Mouse (Mus musculus): Measurements from ENCODE around the gene Ubl3.

The Ubl3 gene

DNA sequence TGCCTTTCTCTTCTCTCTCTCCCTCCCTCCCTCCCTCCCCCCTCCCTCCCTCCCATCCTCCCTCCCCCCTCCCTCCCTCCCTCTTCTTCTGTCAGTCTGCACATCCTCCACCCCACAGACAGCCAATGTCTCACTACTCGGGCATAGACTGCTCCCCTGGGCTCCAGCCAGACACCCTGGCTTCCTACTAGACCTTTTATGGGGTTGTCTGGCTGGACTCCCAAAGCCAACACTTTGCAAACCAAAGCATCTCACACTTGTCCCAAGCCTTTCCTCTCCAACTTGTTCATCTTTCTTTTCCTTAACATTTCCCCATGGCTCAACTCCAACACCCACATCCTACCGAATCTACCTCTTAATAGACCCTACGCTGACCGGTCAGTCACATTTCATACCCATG, 10.7 kb upstream of the Ubl3 start:
- DNase-seq (ENCODE audit: low spot score in 2 of 2): no peak

- no peak for DNase-seq (ENCODE audit: low spot score in 2 of 2)
Measured at GRCm38 (mm10) chr5:148562235-148562634, 9.6 kb upstream of the Ubl3 start.

DNA sequence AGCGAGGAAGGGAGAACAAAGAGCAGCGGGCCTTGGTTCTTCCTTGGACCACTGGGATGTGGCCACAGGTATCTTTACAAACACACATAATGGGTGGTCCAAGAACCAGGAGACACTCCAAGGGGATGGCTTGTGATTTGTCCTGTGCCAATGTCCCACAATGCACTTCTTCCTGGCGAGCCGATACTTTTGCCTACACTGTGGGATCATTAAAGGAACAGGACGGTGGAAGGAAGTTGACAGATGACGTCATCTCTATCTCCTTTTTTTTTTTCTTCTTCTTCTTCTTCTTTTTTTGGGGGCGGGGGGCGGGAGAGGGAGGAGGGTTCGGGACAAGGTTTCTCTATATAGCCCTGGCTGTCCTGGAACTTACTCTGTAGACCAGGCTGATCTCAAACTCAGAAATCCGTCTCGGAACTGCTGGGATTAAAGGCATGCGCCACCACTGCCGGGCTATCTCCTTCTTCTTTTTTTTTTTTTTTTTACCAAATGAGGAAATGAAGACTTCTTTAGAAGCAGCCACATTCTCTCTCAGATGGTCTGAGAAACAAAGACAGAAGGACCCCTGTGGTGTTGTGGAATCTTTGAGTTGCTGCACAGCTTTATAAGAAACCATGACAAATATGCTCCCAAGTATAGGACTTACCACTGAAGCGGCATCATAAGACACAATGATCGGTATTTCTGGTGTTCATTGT, 6.8 kb upstream of the Ubl3 start:
- DNase-seq (ENCODE audit: low spot score in 2 of 2): no peak

GRCm38 (mm10) chr5:148558472-148558871, 5.9 kb upstream of the Ubl3 start:
- no peak for DNase-seq (ENCODE audit: low spot score in 2 of 2)

DNA sequence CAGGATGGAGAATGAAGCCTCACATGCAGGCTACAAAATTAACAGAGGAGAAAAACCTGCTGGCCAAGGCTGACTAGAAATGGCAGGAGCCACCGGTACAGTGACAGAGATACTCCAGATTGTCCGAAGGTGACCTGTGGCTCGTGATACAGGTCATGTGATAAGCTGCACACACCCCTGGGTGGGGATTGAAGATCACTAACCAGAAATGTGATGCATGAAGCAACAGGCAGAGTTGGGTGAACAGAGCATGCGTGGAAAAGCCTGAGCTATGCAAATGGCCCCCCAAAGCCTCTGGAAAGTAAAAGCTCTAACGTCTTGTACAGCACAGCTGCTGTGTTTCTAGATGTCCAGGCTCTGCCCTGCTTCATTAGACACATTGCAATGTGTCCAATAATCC, 3.9 kb upstream of the Ubl3 start:
- peak; percentile 31 to 35 for DNase-seq (ENCODE audit: low spot score in 2 of 2)

DNA sequence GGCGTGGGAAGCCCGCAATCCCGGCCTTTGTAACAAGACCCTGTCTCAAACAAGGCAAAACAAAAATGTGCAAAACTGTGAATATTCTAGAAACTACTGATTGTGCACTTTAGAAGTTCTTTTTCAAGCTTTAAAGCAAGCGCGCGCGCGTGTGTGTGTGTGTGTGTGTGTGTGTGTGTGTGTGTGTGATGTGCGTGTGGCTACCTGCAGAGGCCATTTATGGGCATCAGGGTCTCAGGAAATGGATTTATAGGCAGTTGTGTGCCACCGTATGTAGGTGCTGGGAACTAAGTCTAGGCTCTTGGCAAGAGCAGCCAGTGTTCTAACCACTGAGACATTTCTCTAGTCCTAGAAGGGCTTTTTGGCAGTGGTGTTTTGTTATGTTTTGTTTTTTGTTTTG, 2.6 kb upstream of the Ubl3 start:
- DNase-seq (ENCODE audit: low spot score in 2 of 2): no peak

GRCm38 (mm10) chr5:148554701-148555100, 2.1 kb upstream of the Ubl3 start:
- DNase-seq (ENCODE audit: low spot score in 2 of 2): no peak

DNA sequence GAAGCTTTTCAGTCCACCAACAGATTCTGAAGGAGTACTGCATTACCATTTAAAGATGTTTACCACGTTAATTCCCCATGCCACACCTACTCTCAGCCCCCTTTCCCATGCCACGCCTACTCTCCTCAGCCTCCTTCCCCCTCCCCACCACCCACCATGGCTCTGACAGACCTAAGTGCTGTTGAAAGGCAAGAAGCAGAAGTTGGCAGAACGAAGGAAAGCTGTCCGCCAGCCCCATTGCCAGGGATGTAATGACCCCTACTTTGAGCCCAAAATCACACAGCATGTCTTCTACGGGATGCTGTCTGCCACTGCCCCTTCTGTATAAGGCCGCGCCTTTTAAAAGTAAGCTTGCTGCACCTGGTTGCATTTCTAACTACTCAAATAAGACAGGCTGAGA, 1.7 kb upstream of the Ubl3 start:
- no peak for DNase-seq (ENCODE audit: low spot score in 2 of 2)

GRCm38 (mm10) chr5:148553723-148554122, 1.1 kb upstream of the Ubl3 start:
- no peak for DNase-seq (ENCODE audit: low spot score in 2 of 2)

DNA sequence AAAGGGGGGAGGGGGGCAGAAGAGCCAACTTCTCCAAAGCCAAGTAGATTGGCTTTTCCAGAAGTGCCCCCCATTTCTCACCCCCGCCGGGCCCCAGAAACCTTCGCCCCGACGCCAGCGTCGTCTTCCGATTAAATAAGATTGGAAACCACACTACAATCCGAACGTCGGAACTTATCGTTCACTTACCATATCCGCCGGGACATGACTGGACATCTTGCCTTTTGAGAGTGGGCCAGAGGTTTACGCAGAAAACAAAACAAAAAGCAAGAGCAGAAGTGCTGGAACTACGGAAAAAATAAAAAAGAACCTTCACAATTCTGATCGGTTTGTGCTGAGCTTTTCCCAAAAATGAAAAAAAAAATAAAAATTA, 839 bp downstream of the Ubl3 start:
- peak in 1 of 2 experiments; percentile 22 for DNase-seq (ENCODE audit: low spot score in 2 of 2)

- peak; percentile 32 to 39 for DNase-seq (ENCODE audit: low spot score in 2 of 2)
Measured at GRCm38 (mm10) chr5:148550821-148551763, 1.5 kb downstream of the Ubl3 start.

GRCm38 (mm10) chr5:148550393-148550792, 2.2 kb downstream of the Ubl3 start:
- peak in 1 of 2 experiments; percentile 11 for DNase-seq (ENCODE audit: low spot score in 2 of 2)

- no peak for DNase-seq (ENCODE audit: low spot score in 2 of 2)
Measured at GRCm38 (mm10) chr5:148549307-148549706, 3.3 kb downstream of the Ubl3 start.

DNA sequence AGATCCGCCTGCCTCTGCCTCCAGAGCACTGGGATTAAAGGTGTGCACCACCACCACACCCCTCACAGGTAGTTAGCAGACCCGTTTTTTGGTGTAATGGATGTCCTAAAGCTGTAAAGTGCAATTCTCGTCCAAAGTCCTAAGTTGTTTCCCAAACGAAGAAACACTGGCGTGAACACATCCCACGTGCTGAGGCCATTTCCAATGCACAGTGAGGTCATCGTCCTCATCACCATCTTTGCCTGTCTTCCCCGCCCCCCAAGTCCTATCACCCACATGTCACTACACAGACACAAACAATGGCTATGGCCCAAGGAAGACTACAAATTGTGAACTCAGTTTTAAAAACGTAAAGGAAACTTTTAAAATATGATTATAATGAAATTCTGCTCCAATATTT, 4.0 kb downstream of the Ubl3 start:
- DNase-seq (ENCODE audit: low spot score in 2 of 2): no peak

GRCm38 (mm10) chr5:148547870-148548456, 4.6 kb downstream of the Ubl3 start:
- no peak for DNase-seq (ENCODE audit: low spot score in 2 of 2)

- no peak for DNase-seq (ENCODE audit: low spot score in 2 of 2)
Measured at GRCm38 (mm10) chr5:148546970-148547369, 5.6 kb downstream of the Ubl3 start.

- DNase-seq (ENCODE audit: low spot score in 2 of 2): no peak
Measured at GRCm38 (mm10) chr5:148544733-148545132, 7.9 kb downstream of the Ubl3 start.

- DNase-seq (ENCODE audit: low spot score in 2 of 2): no peak
Measured at GRCm38 (mm10) chr5:148542196-148542595, 10.4 kb downstream of the Ubl3 start.

GRCm38 (mm10) chr5:148535669-148536430, 16.7 kb downstream of the Ubl3 start:
- DNase-seq (ENCODE audit: low spot score in 2 of 2): no peak

GRCm38 (mm10) chr5:148534644-148535043, 17.9 kb downstream of the Ubl3 start:
- no peak for DNase-seq (ENCODE audit: low spot score in 2 of 2)

DNA sequence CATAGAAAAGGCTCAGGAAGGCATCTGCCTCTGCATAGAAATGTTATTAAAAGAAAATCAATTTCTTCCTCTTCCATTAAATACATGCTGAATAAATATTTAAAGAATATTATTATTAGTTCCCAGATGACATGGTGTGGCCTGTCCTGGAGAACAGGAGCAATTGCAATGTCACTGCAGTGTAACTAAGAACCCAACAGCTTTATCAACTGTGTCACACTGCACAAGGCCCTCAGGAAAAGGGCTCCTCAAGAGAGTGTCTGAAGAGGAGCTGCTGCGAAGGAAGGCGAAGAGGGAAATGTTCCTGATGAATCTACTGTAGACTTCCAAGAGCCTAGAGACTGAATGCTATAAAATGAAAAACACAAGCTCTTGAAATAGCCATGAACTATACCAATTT, 18.7 kb downstream of the Ubl3 start:
- DNase-seq (ENCODE audit: low spot score in 2 of 2): no peak

- no peak for DNase-seq (ENCODE audit: low spot score in 2 of 2)
Measured at GRCm38 (mm10) chr5:148532201-148532600, 20.4 kb downstream of the Ubl3 start.

All from urinary bladder, postnatal 36 days (tissue).